Mouse (Mus musculus) limb, embryonic 14.5 days (tissue): Measurements from ENCODE around the gene Pam. TPM values are rescaled to one million over a fixed set of nuclear protein-coding genes. Genes with fewer than 3 reads are reported as not detected.

ENCODE experiments used
- ATAC-seq: fragments of 200-750 bp; cut with Nextera tagmentation; 2 replicates; pipeline ENCODE4 v1.8.0; 2017; ENCODE audit warnings: low read depth, moderate number of reproducible peaks, moderate TSS enrichment; ENCODE audit not compliant: low FRiP score
- DNase-seq: peaks from one replicate; pipeline ENCODE4 v3.0.0-alpha.2; 2015; ENCODE audit warnings: low spot score
- H3K27ac ChIP-seq: fragments of 300-500 bp; sonication (generic); replicated peaks from 2 replicates; pipeline ENCODE4 v1.5.1; 2014; ENCODE audit warnings: low read depth, mild to moderate bottlenecking, low read length, moderate library complexity, mixed read lengths
- H3K27me3 ChIP-seq: fragments of 300-500 bp; sonication (generic); 2 replicates; pipeline ENCODE4 v1.6.1; 2014; ENCODE audit warnings: low read length, mixed read lengths; ENCODE audit not compliant: control insufficient read depth, insufficient read depth
- H3K36me3 ChIP-seq: fragments of 300-500 bp; sonication (generic); 2 replicates; pipeline ENCODE4 v1.6.1; 2014; ENCODE audit warnings: mild to moderate bottlenecking, low read length, moderate library complexity, mixed read lengths; ENCODE audit not compliant: control insufficient read depth, insufficient read depth
- H3K4me1 ChIP-seq: fragments of 300-500 bp; sonication (generic); 2 replicates; pipeline ENCODE4 v1.6.1; 2014; ENCODE audit warnings: antibody characterized with exemption, low read length, mixed read lengths; ENCODE audit not compliant: control insufficient read depth, insufficient read depth
- H3K4me2 ChIP-seq: fragments of 300-500 bp; sonication (generic); replicated peaks from 2 replicates; pipeline ENCODE4 v1.6.1; 2014; ENCODE audit warnings: low read depth, mild to moderate bottlenecking, low read length, moderate library complexity; ENCODE audit not compliant: severe bottlenecking
- H3K4me3 ChIP-seq: fragments of 300-500 bp; sonication (generic); replicated peaks from 2 replicates; pipeline ENCODE4 v1.5.1; 2014; ENCODE audit warnings: low read length
- H3K9ac ChIP-seq: fragments of 300-500 bp; sonication (generic); 2 replicates; pipeline ENCODE4 v1.6.1; 2014; ENCODE audit warnings: mild to moderate bottlenecking, low read depth, low read length, moderate library complexity; ENCODE audit not compliant: severe bottlenecking
- H3K9me3 ChIP-seq: fragments of 300-500 bp; sonication (generic); 2 replicates; pipeline ENCODE4 v1.6.1; 2016; ENCODE audit warnings: low read length; ENCODE audit not compliant: control insufficient read depth
- POLR2A ChIP-seq: fragments of 200-500 bp; IDR thresholded peaks from 2 replicates; pipeline ENCODE4 v1.8.0; 2012; ENCODE audit warnings: inconsistent platforms, mild to moderate bottlenecking, moderate library complexity, borderline replicate concordance; ENCODE audit not compliant: insufficient read depth, insufficient read length; ENCODE audit errors: extremely low read depth
- WGBS: fragments of 180-500 bp; shearing (Covaris S2); extraction: QIAGEN DNeasy Blood & Tissue Kit; methylation state at CpG from one replicate; pipeline ENCODE4 v1.1.7; 2014; 5-methylcytosine and 5-hydroxymethylcytosine counted together
- polyA plus RNA-seq, 2 experiments: library from polyadenylated mRNA; depleted of rRNA in 1 of 2; stranded (reverse) in 1 of 2; unstranded in 1 of 2; fragments of >200 nt; fragmentation: Nextera tagmentation in 1 of 2; extraction: Ambion mirVana in 1 of 2; gene quantifications; 2 replicates each; pipeline versions ENCODE4 v1.2.1 to v1.2.3; 2012 to 2014

Pam gene
- polyA plus RNA-seq, 2 experiments: 37.8 to 54.1 TPM

DNA sequence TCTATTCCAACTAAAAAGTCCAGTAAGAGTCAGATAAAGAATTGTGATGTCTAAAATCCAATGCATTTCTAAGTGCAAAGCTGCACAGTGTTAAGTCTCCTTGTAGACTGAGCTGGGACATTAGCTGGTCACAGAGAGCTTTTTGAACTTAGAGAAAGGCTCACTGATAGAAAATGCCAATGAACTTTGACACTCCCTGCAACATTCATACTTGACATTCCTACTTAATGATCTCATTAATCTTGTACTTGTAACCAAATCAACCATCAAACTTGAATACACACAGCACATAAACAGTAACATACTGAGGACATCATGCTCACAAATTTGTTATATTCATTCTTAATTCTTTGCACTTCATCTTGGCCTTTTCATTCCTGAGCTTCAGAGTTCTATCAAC lies 335.6 kb downstream of the Pam start:
- Histone ChIP-seq H3K27ac (no peak overlapping the region), H3K9me3 (no peaks in the 10 kb centered on the region), H3K9ac (no peak overlapping the region), H3K27me3 (no peaks in the 10 kb centered on the region), H3K4me3 (no peak overlapping the region), H3K4me2 (no peak overlapping the region), H3K36me3 (peaks cover 23% of the 10 kb centered on the region), H3K4me1 (no peaks in the 10 kb centered on the region)
- TF ChIP-seq POLR2A: no peak
- ATAC-seq: no peak
- no peak for DNase-seq

DNA sequence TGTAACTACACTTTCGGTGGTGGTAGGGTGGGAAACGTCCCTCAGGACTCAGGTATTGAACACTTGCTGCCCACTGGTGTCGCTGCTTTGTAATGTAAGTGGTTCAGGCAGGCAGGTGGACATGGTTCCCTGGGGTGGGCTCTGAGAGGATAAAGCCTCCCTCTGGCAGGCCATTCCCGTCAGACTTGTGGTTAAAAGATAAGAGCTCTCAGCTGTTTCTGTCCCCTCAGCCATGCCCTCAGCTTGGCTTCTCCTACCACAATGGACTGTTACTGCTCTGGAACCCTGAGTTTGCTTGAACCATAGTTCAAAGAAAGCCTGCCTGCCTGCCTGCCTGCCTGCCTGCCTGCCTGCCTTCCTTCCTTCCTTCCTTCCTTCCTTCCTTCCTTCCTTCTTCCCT lies 341.1 kb downstream of the Pam start:
- H3K4me2 ChIP-seq: no peak overlapping the region
- 82% methylated on average over 4 of the region's 4 CpGs for WGBS
- DNase-seq: no peak
- H3K9me3 ChIP-seq: no peaks in the 10 kb centered on the region
- no peak for TF ChIP-seq POLR2A
- no peak for ATAC-seq
- no peak overlapping the region for H3K9ac ChIP-seq
- no peak overlapping the region for H3K4me3 ChIP-seq
- no peaks in the 10 kb centered on the region for H3K4me1 ChIP-seq
- H3K27me3 ChIP-seq: no peaks in the 10 kb centered on the region
- H3K36me3 ChIP-seq: peaks cover 39% of the 10 kb centered on the region
- no peak overlapping the region for H3K27ac ChIP-seq

DNA sequence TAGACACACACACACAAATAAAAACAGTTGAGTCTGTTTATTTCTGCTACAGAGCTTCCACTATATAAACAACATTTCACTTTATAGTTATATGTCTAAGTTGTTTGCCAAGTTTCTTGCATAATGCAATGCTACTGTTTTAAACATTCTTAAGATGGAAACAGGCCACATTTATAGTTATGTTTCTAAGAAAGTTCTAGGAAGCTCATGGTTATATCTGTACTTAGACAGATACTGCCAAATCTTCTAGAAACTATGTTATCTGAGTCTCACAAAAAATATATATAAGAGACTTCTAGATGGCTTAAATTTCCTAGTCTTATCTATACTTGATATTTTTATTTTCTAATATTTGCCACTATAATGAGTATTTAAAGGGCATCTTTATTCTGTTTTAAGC lies 342.2 kb downstream of the Pam start:
- Histone ChIP-seq H3K9ac (no peak overlapping the region), H3K4me1 (no peaks in the 10 kb centered on the region), H3K36me3 (peaks cover 43% of the 10 kb centered on the region), H3K4me3 (no peak overlapping the region), H3K4me2 (no peak overlapping the region), H3K27me3 (no peaks in the 10 kb centered on the region), H3K9me3 (no peaks in the 10 kb centered on the region), H3K27ac (no peak overlapping the region)
- DNase-seq (no peak), ATAC-seq (no peak)
- TF ChIP-seq POLR2A: no peak

DNA sequence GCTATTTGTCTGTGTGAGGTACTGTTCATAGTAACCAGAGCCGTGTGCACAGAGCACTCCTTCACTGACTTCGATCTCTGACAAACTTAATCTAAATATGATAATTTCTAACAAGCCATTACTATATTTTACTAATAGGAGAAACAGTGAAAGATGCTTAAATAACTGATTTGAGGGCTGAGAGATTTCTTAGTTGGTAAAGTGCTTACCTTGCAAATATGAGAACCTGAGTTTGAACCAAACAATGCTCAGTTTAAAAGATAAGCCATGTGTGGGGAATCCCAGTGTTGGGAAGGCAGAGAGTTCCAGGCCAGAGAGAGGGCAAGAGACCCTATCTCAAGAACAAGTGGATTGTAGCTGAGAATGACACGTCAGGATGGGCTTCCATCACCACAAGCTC lies 347.3 kb downstream of the Pam start:
- ATAC-seq (no peak), DNase-seq (no peak)
- no peak overlapping the region for H3K4me3 ChIP-seq
- no peaks in the 10 kb centered on the region for H3K9me3 ChIP-seq
- H3K9ac ChIP-seq: no peak overlapping the region
- no peaks in the 10 kb centered on the region for H3K27me3 ChIP-seq
- no peak overlapping the region for H3K4me2 ChIP-seq
- 92% methylated on average over 3 of the region's 3 CpGs for WGBS
- H3K27ac ChIP-seq: no peak overlapping the region
- no peaks in the 10 kb centered on the region for H3K4me1 ChIP-seq
- peaks cover 62% of the 10 kb centered on the region for H3K36me3 ChIP-seq
- TF ChIP-seq POLR2A: no peak

DNA sequence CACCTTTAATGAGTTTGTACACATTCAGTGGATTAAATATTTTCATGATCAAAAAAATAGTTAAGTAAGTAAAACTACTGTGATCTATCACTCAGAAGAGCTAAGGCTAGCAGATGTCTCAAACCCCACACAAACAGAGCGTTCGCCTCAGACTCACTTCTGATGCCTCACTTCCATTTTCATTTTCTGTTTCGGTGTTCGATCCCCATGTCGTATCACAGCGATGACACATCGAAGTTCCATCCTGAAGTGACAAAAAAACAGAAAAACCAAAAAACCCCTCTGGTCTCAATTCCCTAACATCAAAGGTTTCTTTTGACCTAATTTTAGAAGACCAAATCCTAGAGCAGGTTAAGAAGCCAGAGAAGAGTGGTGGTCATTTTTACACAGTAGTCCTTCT lies 349.2 kb downstream of the Pam start:
- no peaks in the 10 kb centered on the region for H3K4me1 ChIP-seq
- H3K36me3 ChIP-seq: peaks cover 65% of the 10 kb centered on the region
- no peak for ATAC-seq
- H3K9ac ChIP-seq: no peak overlapping the region
- no peak for TF ChIP-seq POLR2A
- H3K4me2 ChIP-seq: no peak overlapping the region
- WGBS: 97% methylated on average over 7 of the region's 7 CpGs
- H3K27ac ChIP-seq: no peak overlapping the region
- DNase-seq: no peak
- no peak overlapping the region for H3K4me3 ChIP-seq
- H3K9me3 ChIP-seq: no peaks in the 10 kb centered on the region
- no peaks in the 10 kb centered on the region for H3K27me3 ChIP-seq

DNA sequence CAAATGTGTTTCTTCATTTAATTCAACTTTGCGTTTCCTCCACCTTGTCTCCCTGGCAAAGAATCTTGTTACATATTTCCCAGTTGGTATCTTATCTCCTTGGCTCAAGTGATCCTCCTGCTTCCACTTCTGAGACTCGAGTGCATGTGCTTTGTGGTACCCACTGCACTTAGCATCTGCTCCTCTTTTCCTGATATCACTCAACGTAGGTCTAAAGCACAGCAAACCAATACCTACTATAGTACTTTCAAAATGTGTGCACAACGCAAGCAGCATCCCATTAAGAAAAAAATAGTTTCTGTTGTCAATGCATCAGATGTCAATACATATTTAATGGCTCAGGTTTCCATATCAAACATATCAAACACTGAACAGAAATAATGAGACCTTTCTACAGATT lies 349.7 kb downstream of the Pam start:
- TF ChIP-seq POLR2A: no peak
- no peak overlapping the region for H3K27ac ChIP-seq
- H3K36me3 ChIP-seq: peaks cover 65% of the 10 kb centered on the region
- no peaks in the 10 kb centered on the region for H3K9me3 ChIP-seq
- H3K9ac ChIP-seq: no peak overlapping the region
- DNase-seq: no peak
- H3K4me2 ChIP-seq: no peak overlapping the region
- no peaks in the 10 kb centered on the region for H3K27me3 ChIP-seq
- 88% methylated on average over 4 of the region's 4 CpGs for WGBS
- no peak overlapping the region for H3K4me3 ChIP-seq
- ATAC-seq: no peak
- no peaks in the 10 kb centered on the region for H3K4me1 ChIP-seq
